Mouse (Mus musculus): Measurements from ENCODE around the gene Rhob. TPM values are rescaled to one million over a fixed set of nuclear protein-coding genes. Genes with fewer than 3 reads are reported as not detected.

Gene Rhob
- total and polyA plus RNA-seq, 2 experiments from 2014 or later = 71.4 to 356 TPM

DNA sequence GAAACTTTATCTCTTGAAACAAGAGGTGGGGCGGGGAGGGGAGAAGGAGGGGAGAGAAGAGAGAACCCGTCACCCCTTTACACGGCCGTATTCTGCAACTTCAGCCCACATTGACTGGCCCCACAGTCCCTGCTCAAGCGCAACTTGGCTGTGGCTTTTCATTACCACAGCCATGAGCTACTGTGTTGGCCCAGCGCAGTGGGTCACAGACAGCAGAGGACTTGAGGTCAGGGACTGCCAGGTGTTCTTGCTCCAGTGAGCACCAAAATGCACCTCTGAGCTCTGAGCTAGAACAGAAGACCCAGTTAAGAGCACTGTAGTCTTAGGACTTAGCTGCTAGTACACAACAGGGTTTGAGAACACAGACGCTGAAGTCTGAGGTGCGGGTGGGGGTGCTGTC is 41.4 kb downstream of the Rhob start:
- WGBS = 88% methylated on average over 8 of the region's 8 CpGs

DNA sequence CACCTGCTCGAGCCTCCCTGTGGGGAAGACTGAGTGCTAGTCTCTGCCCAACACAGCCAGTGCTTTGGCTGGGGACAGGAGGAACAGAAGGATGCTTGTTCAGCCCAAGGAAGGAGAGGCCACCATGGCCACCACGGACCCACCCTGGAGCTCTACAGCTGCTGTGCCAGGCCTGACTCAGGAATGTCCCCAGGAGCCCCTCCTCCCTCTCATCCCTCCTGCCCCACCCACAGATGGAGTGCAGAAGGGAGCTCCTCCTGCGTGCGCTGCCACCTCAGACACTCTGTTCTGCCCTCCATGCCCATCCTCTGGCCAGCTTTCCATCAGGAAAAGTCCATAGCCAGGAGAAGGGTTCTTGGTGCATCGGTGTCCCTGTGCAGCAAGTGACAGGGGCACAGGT is 42.8 kb downstream of the Rhob start:
- peak; percentile 31; the same call in 1 of the 2 replicates for ATAC-seq

More for the DNA sequence above, 41.4 kb downstream of the Rhob start:
- Histone ChIP-seq H3K4me2 (ENCODE audit: low read depth, low read length) (no peak overlapping the region), H3K4me1 (ENCODE audit: insufficient read depth, low read length) (no peaks in the 10 kb centered on the region; the same call in 1 of the 2 replicates), H3K27me3 (ENCODE audit: insufficient read depth, low read length) (no peaks in the 10 kb centered on the region), H3K9me3 (ENCODE audit: low read length) (no peaks in the 10 kb centered on the region), H3K27ac (no peak overlapping the region), H3K9ac (replicated peaks; ENCODE audit: low read length) (no peak overlapping the region), H3K4me3 (ENCODE audit: low read length) (no peak overlapping the region), H3K36me3 (ENCODE audit: insufficient read depth, low read length) (no peaks in the 10 kb centered on the region)
- ATAC-seq (no peak), DNase-seq (ENCODE audit: low spot score) (no peak)
- no peak for TF ChIP-seq CTCF (IDR thresholded peaks at IDR 0.05; ENCODE audit: low read depth)

DNA sequence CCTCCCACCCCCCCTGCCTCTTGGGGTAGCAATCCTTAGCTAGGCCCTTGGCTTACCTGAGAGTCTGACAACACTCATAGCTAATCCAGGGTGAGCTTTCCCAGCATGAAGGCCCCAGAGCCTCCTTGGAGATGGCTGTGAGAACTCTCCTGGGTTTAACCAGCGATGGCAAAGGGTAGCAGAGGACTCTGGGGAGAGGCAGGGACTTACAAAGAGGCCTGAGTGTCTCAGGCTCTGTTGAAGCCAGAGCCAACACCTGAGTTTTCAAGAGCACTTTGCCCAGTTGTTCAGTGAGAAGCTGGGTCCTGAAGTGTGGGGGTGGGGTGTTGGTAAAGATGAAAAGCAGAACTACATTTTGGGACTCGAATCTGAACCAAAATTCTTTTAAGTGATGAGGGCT is 44.8 kb downstream of the Rhob start:
- ATAC-seq = no peak
- 67% methylated on average over 2 of the region's 2 CpGs for WGBS

More for the DNA sequence above, 42.8 kb downstream of the Rhob start:
- Histone ChIP-seq H3K4me1 (ENCODE audit: insufficient read depth, low read length) (no peaks in the 10 kb centered on the region; the same call in 1 of the 2 replicates), H3K4me2 (ENCODE audit: low read depth, low read length) (no peak overlapping the region), H3K9me3 (ENCODE audit: low read length) (no peaks in the 10 kb centered on the region), H3K4me3 (ENCODE audit: low read length) (no peak overlapping the region), H3K9ac (replicated peaks; ENCODE audit: low read length) (no peak overlapping the region), H3K27me3 (ENCODE audit: insufficient read depth, low read length) (no peaks in the 10 kb centered on the region), H3K27ac (no peak overlapping the region), H3K36me3 (ENCODE audit: insufficient read depth, low read length) (no peaks in the 10 kb centered on the region)
- 74% methylated on average over 5 of the region's 5 CpGs for WGBS
- DNase-seq (ENCODE audit: low spot score) = no peak
- TF ChIP-seq CTCF (IDR thresholded peaks at IDR 0.05; ENCODE audit: low read depth) = no peak

DNA sequence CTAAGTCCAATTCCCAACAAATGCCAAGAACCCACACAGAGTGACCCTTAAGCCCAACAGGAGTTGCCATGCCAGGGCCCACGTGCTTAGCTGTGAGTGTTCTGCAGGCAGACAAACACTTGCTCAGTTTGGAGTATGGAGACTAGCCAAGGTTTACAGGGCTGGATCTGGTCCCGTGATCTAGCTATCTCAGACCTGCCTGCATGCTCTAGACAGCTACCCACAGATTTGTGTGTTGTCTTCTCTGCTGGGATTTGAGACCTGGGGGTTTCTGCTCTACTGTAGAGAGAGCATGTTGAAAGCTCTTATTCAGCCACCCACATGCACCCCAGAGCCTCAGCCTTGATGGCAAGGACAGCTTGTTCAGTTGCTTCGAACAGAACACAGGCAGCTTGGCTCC is 45.3 kb downstream of the Rhob start:
- DNase-seq (ENCODE audit: low spot score) (peak; percentile 57), ATAC-seq (no peak)
- Histone ChIP-seq H3K27ac (no peak overlapping the region), H3K9ac (replicated peaks; ENCODE audit: low read length) (no peak overlapping the region), H3K27me3 (ENCODE audit: insufficient read depth, low read length) (no peaks in the 10 kb centered on the region), H3K4me1 (ENCODE audit: insufficient read depth, low read length) (peaks cover 7% of the 10 kb centered on the region), H3K9me3 (ENCODE audit: low read length) (no peaks in the 10 kb centered on the region), H3K4me2 (ENCODE audit: low read depth, low read length) (no peak overlapping the region), H3K4me3 (ENCODE audit: low read length) (no peak overlapping the region), H3K36me3 (ENCODE audit: insufficient read depth, low read length) (no peaks in the 10 kb centered on the region)
- 36% methylated on average over 3 of the region's 3 CpGs for WGBS
- no peak for TF ChIP-seq CTCF (IDR thresholded peaks at IDR 0.05; ENCODE audit: low read depth)

More for the DNA sequence above, 44.8 kb downstream of the Rhob start:
- Histone ChIP-seq H3K9me3 (ENCODE audit: low read length) (no peaks in the 10 kb centered on the region), H3K4me2 (ENCODE audit: low read depth, low read length) (no peak overlapping the region), H3K27me3 (ENCODE audit: insufficient read depth, low read length) (no peaks in the 10 kb centered on the region), H3K4me3 (ENCODE audit: low read length) (no peak overlapping the region), H3K9ac (replicated peaks; ENCODE audit: low read length) (no peak overlapping the region), H3K4me1 (ENCODE audit: insufficient read depth, low read length) (peaks cover 7% of the 10 kb centered on the region), H3K27ac (no peak overlapping the region), H3K36me3 (ENCODE audit: insufficient read depth, low read length) (no peaks in the 10 kb centered on the region)
- no peak for DNase-seq (ENCODE audit: low spot score)
- no peak for TF ChIP-seq CTCF (IDR thresholded peaks at IDR 0.05; ENCODE audit: low read depth)

DNA sequence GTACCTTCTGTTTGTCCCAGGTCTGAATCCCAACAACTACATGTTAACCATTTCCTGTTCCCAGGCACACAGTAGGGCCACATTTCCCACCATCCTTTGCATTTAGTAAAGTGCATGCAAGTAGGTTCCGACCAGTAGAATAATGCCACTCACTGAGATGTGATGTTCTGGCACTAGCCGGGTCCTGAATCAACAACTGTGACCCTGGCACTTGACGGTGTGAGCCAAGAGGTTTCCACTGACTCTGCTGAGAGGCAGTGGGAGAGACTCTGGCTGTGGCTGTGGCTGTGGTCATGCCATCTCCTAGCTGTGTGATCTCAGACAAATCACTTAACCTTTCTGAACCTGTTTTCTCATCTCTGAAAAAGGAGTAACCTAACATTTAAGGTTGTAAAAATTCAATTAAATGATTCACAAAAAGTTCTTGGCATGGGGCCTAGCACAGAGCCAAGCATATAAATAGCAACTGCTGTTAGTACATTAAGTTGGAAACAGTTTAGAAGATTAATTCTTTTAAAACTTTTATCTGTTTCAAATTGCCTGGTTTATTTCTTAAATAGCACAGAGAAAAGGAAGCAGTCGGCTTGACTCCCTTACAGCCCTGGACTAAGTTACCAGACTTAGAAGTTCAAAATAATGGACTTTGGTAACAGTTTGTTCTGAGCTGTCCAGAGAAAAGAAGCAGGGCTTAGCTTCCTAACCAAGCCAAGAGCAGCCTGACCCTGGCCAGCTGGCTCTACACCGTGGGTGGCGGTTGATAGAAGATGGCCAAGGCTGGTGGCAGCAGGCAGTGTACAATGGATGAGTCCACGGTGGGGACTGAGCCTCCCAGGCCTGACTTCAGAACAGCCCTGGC is 46.8 kb downstream of the Rhob start:
- Histone ChIP-seq H3K4me1 (ENCODE audit: insufficient read depth, low read length) (peaks cover 7% of the 10 kb centered on the region), H3K27ac (no peak overlapping the region), H3K9me3 (ENCODE audit: low read length) (no peaks in the 10 kb centered on the region), H3K4me3 (ENCODE audit: low read length) (no peak overlapping the region), H3K36me3 (ENCODE audit: insufficient read depth, low read length) (no peaks in the 10 kb centered on the region), H3K9ac (replicated peaks; ENCODE audit: low read length) (no peak overlapping the region), H3K27me3 (ENCODE audit: insufficient read depth, low read length) (no peaks in the 10 kb centered on the region), H3K4me2 (ENCODE audit: low read depth, low read length) (no peak overlapping the region)
- ATAC-seq = peak; percentile 45; the same call in 1 of the 2 replicates
- WGBS = 50% methylated on average over 7 of the region's 7 CpGs
- DNase-seq (ENCODE audit: low spot score) = peak; percentile 66
- TF ChIP-seq CTCF (IDR thresholded peaks at IDR 0.05; ENCODE audit: low read depth) = no peak

DNA sequence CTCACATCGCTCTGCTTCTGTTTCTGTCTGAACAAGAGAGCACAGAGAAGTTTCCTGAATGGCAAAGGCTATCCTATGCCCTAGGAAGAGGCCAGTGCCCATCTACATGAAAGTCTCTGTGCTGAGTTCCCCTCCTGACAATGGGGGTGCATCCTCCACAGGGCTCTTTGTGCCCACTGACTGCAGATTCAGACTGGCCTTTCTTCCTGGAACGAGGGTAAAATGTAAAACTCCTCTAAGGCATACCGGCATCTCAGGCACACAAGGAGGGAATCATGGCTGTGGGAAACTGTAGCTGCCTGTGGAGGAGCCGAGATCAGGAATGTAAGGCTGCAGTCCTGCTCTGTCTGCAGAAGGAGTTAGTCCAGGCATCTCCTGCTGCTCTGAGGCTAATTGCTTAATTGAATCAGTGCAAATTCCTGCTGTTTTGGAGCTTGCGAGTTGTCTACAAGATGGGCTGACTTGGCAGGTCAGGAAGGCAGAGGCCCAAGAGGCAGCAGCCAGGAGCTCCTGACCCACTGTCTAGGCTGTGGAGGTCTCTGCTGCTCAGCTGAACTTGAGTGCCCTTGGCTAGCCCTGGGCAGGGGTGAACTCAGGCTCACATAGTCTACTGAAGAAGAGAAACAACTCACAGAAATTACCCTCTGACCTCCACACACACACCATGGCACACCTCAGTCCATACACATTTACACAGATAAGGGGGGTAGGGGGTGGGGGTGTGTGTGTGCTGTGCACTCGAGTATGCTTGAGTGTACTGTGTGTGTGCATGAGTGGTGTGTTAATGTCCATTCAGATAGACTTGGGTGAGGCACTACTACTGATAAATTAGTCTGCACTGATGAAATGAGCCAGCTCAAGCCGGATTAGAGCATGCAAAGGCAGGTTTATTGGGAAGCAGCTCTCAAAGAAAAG is 48.0 kb downstream of the Rhob start:
- Histone ChIP-seq H3K9ac (replicated peaks; ENCODE audit: low read length) (no peak overlapping the region), H3K27ac (0 out of 2 replicates have a peak overlapping the region, but pooled peaks have one; percentile 11), H3K4me2 (ENCODE audit: low read depth, low read length) (no peak overlapping the region), H3K9me3 (ENCODE audit: low read length) (no peaks in the 10 kb centered on the region), H3K36me3 (ENCODE audit: insufficient read depth, low read length) (no peaks in the 10 kb centered on the region), H3K27me3 (ENCODE audit: insufficient read depth, low read length) (no peaks in the 10 kb centered on the region), H3K4me1 (ENCODE audit: insufficient read depth, low read length) (peaks cover 7% of the 10 kb centered on the region; the same call in 1 of the 2 replicates), H3K4me3 (ENCODE audit: low read length) (no peak overlapping the region)
- WGBS = 31% methylated on average over 7 of the region's 7 CpGs
- ATAC-seq (peak; percentile 55), DNase-seq (ENCODE audit: low spot score) (peak; percentile 79)
- TF ChIP-seq CTCF (IDR thresholded peaks at IDR 0.05; ENCODE audit: low read depth) = no peak

All from hindbrain, postnatal 0 days (tissue).